Mouse (Mus musculus) spleen, adult 2 months (tissue): Measurements from ENCODE around the gene Enah. TPM values are rescaled to one million over a fixed set of nuclear protein-coding genes. Genes with fewer than 3 reads are reported as not detected.

Experiments used
- DNase-seq, 2 experiments: peaks; one replicate each; pipeline versions ENCODE4 v3.0.0 to v3.0.0-alpha.2; 2012 to 2021; ENCODE audit warnings: low spot score in 2 of 2, low read depth in 1 of 2
- H3K27ac ChIP-seq: fragments of 200-500 bp; 2 replicates; pipeline ENCODE4 v1.5.1; 2012; ENCODE audit warnings: low read length, inconsistent platforms; ENCODE audit not compliant: insufficient read depth
- H3K27me3 ChIP-seq: fragments of 200-500 bp; 2 replicates; pipeline ENCODE4 v1.6.1; 2012; ENCODE audit warnings: mild to moderate bottlenecking, moderate library complexity, low read length, inconsistent platforms; ENCODE audit not compliant: control insufficient read depth, insufficient read depth
- H3K36me3 ChIP-seq: fragments of 200-500 bp; 2 replicates; pipeline ENCODE4 v1.6.1; 2012; ENCODE audit warnings: mild to moderate bottlenecking, low read length, inconsistent platforms; ENCODE audit not compliant: control insufficient read depth, insufficient read depth
- H3K4me1 ChIP-seq: fragments of 200-500 bp; 2 replicates; pipeline ENCODE4 v1.6.1; 2011; ENCODE audit warnings: inconsistent platforms; ENCODE audit not compliant: control insufficient read depth, insufficient read depth, insufficient read length
- H3K4me3 ChIP-seq: fragments of 200-500 bp; 2 replicates; pipeline ENCODE4 v1.5.1; 2011; ENCODE audit warnings: mild to moderate bottlenecking, inconsistent platforms; ENCODE audit not compliant: insufficient read depth, insufficient read length; ENCODE audit errors: extremely low read depth
- CTCF ChIP-seq: fragments of 200-500 bp; IDR thresholded peaks from 2 replicates; pipeline ENCODE4 v1.5.1; 2011; ENCODE audit warnings: mild to moderate bottlenecking, inconsistent platforms; ENCODE audit not compliant: insufficient read depth, insufficient read length, insufficient replicate concordance; ENCODE audit errors: extremely low read depth
- POLR2A ChIP-seq: fragments of 200-500 bp; IDR thresholded peaks from 2 replicates; pipeline ENCODE4 v1.6.1; 2011; ENCODE audit warnings: low read depth, low read length, inconsistent platforms
- WGBS: fragments of 180-500 bp; shearing (Covaris S2); methylation state at CpG from one replicate; pipeline ENCODE4 v1.1.7; 2018; 5-methylcytosine and 5-hydroxymethylcytosine counted together
- polyA plus RNA-seq: library from polyadenylated mRNA; depleted of rRNA; stranded (reverse); fragments of >200 nt; gene quantifications from 2 replicates; pipeline ENCODE4 v1.2.3, GENCODE M21; 2012

Enah gene
- polyA plus RNA-seq, 1 experiment: 1.5 TPM

DNA sequence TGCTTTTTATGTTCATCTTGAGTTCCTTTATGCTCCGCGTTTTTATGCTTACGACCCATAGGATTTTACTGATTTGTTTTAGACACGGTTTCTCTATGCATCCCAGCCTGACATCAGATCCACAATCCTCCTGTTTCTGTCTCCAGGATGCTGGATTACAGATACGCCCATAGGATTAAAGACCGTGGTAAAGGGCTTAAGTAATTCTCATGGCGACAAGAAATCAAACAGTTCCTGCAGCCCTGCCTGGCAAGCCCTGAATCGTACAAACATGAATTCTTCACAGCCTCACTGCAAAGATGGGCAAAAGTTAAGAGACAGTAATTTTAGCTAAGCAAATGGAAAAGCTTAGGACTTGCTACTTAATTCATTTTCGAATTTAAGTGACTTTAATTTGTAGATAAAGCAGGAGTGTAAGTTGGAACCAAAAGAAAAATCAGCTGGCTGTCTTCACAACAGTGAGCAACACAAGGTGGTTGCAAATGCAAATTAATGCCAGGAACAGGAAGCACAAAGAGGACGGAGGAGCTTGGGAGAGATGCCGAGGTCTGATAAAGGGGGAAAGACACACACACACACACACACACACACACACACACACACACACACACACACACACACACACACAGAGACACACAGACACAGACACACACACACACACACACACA lies 118.0 kb downstream of the Enah start:
- WGBS: 72% methylated on average over 11 of the region's 11 CpGs
- DNase-seq: no peak

DNA sequence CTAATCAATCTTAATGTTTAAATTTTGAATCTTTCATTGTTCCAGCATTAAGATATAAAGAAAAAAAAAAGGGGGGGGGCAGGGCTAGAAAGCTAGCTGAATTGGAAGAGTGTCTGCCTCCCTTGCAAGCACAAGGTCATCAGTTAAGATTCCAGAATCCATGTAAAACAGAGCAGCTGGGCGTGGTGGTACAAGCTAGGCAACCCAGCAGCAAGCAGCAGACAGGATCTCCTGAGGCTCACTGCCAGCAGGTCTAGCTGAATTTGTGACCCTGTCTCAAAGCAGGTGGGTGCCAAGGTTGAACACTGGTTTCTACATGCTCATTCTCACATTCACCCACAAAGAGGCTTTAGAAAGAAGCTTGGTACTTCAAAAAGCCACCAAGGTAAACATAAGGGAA lies 118.9 kb downstream of the Enah start:
- Histone ChIP-seq H3K4me3 (no peak overlapping the region), H3K27ac (no peak overlapping the region), H3K4me1 (no peaks in the 10 kb centered on the region), H3K27me3 (no peaks in the 10 kb centered on the region), H3K36me3 (no peaks in the 10 kb centered on the region)
- DNase-seq: no peak
- WGBS: 75% methylated on average over 1 of the region's 1 CpGs
- TF ChIP-seq POLR2A (no peak), CTCF (no peak)

More for the DNA sequence above, 118.0 kb downstream of the Enah start:
- Histone ChIP-seq H3K4me3 (no peak overlapping the region), H3K27me3 (no peaks in the 10 kb centered on the region), H3K4me1 (no peaks in the 10 kb centered on the region), H3K36me3 (no peaks in the 10 kb centered on the region), H3K27ac (no peak overlapping the region)
- TF ChIP-seq POLR2A (no peak), CTCF (no peak)

DNA sequence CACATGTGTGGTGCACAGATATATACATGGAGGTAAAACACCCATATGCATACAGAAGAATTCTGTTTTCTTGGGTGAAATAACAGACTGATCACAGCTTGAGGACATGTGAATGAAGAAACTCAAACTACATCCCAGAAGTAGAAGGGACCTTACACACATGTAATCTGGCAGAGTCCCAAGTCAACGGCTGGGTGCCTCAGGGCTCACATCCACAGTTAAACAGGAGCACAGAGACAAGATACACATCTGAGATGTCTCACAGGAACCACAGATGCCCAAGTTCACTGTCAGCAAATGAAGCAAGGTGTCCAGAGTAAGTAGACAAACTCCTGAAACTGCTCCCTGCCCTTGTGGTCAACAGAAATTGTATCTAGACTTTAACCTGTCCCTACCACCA lies 120.8 kb downstream of the Enah start:
- no peak overlapping the region for H3K27ac ChIP-seq
- no peak for DNase-seq
- WGBS: 81% methylated on average over 1 of the region's 1 CpGs
- TF ChIP-seq POLR2A: no peak
- H3K4me1 ChIP-seq: no peaks in the 10 kb centered on the region
- H3K36me3 ChIP-seq: no peaks in the 10 kb centered on the region
- H3K4me3 ChIP-seq: no peak overlapping the region
- no peaks in the 10 kb centered on the region for H3K27me3 ChIP-seq

DNA sequence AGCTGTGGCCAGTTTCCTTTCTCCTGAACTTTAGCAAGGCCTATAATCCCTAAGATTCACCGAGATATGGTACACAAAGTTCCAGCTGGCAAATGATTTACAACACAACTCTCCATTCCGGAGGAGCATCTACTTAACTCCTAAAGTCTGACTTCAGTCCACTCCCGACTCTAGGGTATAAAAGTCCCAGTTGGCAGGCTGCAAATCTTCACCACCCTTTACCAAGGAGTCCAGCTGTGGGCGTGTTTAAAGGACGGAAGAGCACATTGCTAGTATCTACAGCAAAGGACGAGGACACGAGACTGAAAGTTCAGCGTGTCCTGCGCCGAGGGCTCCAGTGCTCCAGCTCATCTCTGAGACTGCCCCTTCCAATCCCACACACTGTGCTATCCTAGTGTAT lies 122.8 kb downstream of the Enah start:
- 86% methylated on average over 10 of the region's 10 CpGs for WGBS
- Histone ChIP-seq H3K4me3 (no peak overlapping the region), H3K4me1 (no peaks in the 10 kb centered on the region), H3K27me3 (no peaks in the 10 kb centered on the region), H3K36me3 (no peaks in the 10 kb centered on the region), H3K27ac (no peak overlapping the region)
- TF ChIP-seq CTCF: no peak
- DNase-seq: no peak

- TF ChIP-seq CTCF (no peak), POLR2A (no peak)
Measured at GRCm38 (mm10) chr1:181893721-181894120, 126.1 kb downstream of the Enah start.

DNA sequence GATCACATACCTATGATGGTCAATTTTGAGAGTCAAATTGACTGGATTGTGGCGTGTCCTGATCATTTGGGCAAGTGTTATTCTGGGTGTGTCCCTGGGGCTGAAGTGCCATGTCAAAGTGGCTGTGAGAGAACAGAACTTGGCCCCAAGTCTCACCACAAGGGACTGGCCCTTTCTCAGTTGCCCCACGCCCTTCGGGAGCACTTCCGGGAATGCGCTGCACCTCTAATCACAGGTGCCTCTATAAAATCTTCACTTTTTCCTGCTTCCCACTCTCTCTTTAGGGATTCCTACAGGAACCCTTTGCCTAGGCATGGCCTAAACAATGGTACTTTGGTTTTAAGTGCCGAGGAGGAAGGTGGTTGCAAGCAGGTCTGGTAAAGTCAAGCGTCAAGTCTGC lies 130.1 kb downstream of the Enah start:
- WGBS: 90% methylated on average over 7 of the region's 7 CpGs

More at GRCm38 (mm10) chr1:181893721-181894120, 126.1 kb downstream of the Enah start:
- H3K36me3 ChIP-seq: no peaks in the 10 kb centered on the region
- H3K4me3 ChIP-seq: no peak overlapping the region
- DNase-seq: no peak
- no peaks in the 10 kb centered on the region for H3K4me1 ChIP-seq
- WGBS: 89% methylated on average over 8 of the region's 8 CpGs
- no peaks in the 10 kb centered on the region for H3K27me3 ChIP-seq
- H3K27ac ChIP-seq: no peak overlapping the region

DNA sequence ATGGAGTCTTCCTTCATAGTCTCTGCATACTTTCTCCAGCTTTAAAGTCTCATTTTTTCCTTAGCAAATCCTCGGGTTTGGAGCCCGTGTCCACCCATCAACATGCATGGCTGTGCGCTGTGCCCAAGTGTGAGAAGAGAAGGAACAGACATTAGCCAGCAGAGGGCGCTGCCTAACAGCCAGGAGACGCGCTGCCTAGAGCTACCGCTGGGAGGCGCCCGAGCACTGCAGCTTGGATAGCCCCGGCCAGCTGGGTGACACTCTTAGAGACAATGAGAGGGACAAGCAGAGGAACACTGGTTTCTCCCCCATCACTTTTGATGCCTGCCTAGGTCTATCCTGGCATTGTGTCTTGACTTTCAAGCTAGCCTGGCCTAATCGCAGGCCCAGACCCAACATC lies 131.0 kb downstream of the Enah start:
- no peaks in the 10 kb centered on the region for H3K4me1 ChIP-seq
- no peak overlapping the region for H3K4me3 ChIP-seq
- TF ChIP-seq CTCF (peak; percentile 100), POLR2A (no peak)
- no peak overlapping the region for H3K27ac ChIP-seq
- H3K36me3 ChIP-seq: no peaks in the 10 kb centered on the region
- WGBS: 6% methylated on average over 11 of the region's 11 CpGs
- no peaks in the 10 kb centered on the region for H3K27me3 ChIP-seq
- DNase-seq: peak; percentile 59 to 72

More for the DNA sequence above, 130.1 kb downstream of the Enah start:
- Histone ChIP-seq H3K27me3 (no peaks in the 10 kb centered on the region), H3K4me1 (no peaks in the 10 kb centered on the region), H3K27ac (no peak overlapping the region), H3K36me3 (no peaks in the 10 kb centered on the region), H3K4me3 (no peak overlapping the region)
- DNase-seq: no peak
- no peak for TF ChIP-seq POLR2A
- TF ChIP-seq CTCF: no peak
